Mouse (Mus musculus) right cerebral cortex, postnatal 10 days (tissue): ENCODE data around the gene Klk1b5.
"Not testable (repeated sequence)": the region's sequence is repeated elsewhere in the genome, so short reads cannot be mapped to it uniquely, and the experiment has no call there.

Source experiments
- DNase-seq, 2 experiments: peaks; one replicate each; pipeline ENCODE4 v3.0.0; 2021; ENCODE audit warnings: low spot score in 2 of 2

The Klk1b5 gene

GRCm38 (mm10) chr7:44215645-44216044, at the start of gene Klk1b5:
Gene Klk1b5 (plus strand): TSS chr7:44215945.
- no peak for DNase-seq

- no peak for DNase-seq
These were observed 36.3 kb upstream of the Klk1b5 start for GRCm38 (mm10) chr7:44179299-44180045.

GRCm38 (mm10) chr7:44186516-44186915, 29.2 kb upstream of the Klk1b5 start:
- DNase-seq = not testable (repeated sequence)

GRCm38 (mm10) chr7:44187936-44188335, 27.8 kb upstream of the Klk1b5 start, which contains the start of gene Klk1b24:
Gene Klk1b24 (plus strand): TSS chr7:44188236.
- DNase-seq = not testable (repeated sequence)

- DNase-seq = not testable (repeated sequence)
These were observed 22.3 kb upstream of the Klk1b5 start for GRCm38 (mm10) chr7:44193466-44193865.

GRCm38 (mm10) chr7:44197891-44198290, 17.9 kb upstream of the Klk1b5 start, which contains the start of gene Klk1b3:
Gene Klk1b3 (plus strand): TSS chr7:44198191.
- no peak for DNase-seq

- not testable (repeated sequence) for DNase-seq
These were observed 8.6 kb upstream of the Klk1b5 start, which contains the start of gene Klk1b4 for GRCm38 (mm10) chr7:44207135-44207534. Gene Klk1b4 (plus strand): TSS chr7:44207435.

GRCm38 (mm10) chr7:44208307-44208706, 7.4 kb upstream of the Klk1b5 start:
- no peak for DNase-seq

GRCm38 (mm10) chr7:44221601-44222000, 5.9 kb downstream of the Klk1b5 start:
- DNase-seq = not testable (repeated sequence)

- not testable (repeated sequence) for DNase-seq
These were observed 6.6 kb downstream of the Klk1b5 start for GRCm38 (mm10) chr7:44222335-44222734.

- no peak for DNase-seq
These were observed 9.3 kb downstream of the Klk1b5 start, which contains the start of gene Klk1 for GRCm38 (mm10) chr7:44225076-44225475. Gene Klk1 (plus strand): TSS chr7:44225360.

- DNase-seq = no peak
These were observed 20.2 kb downstream of the Klk1b5 start, which contains the start of gene Gm36864 for GRCm38 (mm10) chr7:44235909-44236308. Gene Gm36864 (plus strand): TSS chr7:44236177.

- no peak for DNase-seq
These were observed 24.2 kb downstream of the Klk1b5 start for GRCm38 (mm10) chr7:44239913-44240312.

GRCm38 (mm10) chr7:44240712-44241111, 25.0 kb downstream of the Klk1b5 start:
- no peak for DNase-seq

GRCm38 (mm10) chr7:44241163-44241562, 25.4 kb downstream of the Klk1b5 start:
- DNase-seq = no peak

- no peak for DNase-seq
These were observed 28.3 kb downstream of the Klk1b5 start for GRCm38 (mm10) chr7:44244080-44244479.

- peak; percentile 94 for DNase-seq
These were observed 30.6 kb downstream of the Klk1b5 start, which contains the start of the genes 1700028J19Rik and 2410002F23Rik for GRCm38 (mm10) chr7:44246055-44246983. Gene 1700028J19Rik (minus strand): TSS chr7:44246695. Gene 2410002F23Rik (plus strand): TSS chr7:44246722.

- peak; percentile 71 to 82 for DNase-seq
These were observed 31.3 kb downstream of the Klk1b5 start for GRCm38 (mm10) chr7:44246984-44247470.

GRCm38 (mm10) chr7:44247971-44248370, 32.2 kb downstream of the Klk1b5 start:
- DNase-seq = peak in 1 of 2 experiments; percentile 57

- no peak for DNase-seq
These were observed 33.5 kb downstream of the Klk1b5 start for GRCm38 (mm10) chr7:44249248-44249647.

- DNase-seq = peak; percentile 40 to 48
These were observed 35.1 kb downstream of the Klk1b5 start for GRCm38 (mm10) chr7:44250732-44251275.
